Mouse (Mus musculus) heart, postnatal 10 days (tissue): ENCODE data around the gene Itgb3bp. TPM values are rescaled to one million over a fixed set of nuclear protein-coding genes. Genes with fewer than 3 reads are reported as not detected.

Source experiments
- DNase-seq, 2 experiments: peaks; one replicate each; pipeline ENCODE4 v3.0.0; 2021
- intact Hi-C: fragments of 180-260 bp; cut with DNase I; formaldehyde crosslinking; loops from one replicate; pipeline ENCODE4 v1.15.1; 2025
- total RNA-seq, 2 experiments: library from RNA; stranded (reverse); gene quantifications; 2 replicates each; pipeline ENCODE4 v1.2.3; 2021

Itgb3bp gene
- 1 to 10 TPM; 7.6 to 8.8 TPM for total RNA-seq

DNA sequence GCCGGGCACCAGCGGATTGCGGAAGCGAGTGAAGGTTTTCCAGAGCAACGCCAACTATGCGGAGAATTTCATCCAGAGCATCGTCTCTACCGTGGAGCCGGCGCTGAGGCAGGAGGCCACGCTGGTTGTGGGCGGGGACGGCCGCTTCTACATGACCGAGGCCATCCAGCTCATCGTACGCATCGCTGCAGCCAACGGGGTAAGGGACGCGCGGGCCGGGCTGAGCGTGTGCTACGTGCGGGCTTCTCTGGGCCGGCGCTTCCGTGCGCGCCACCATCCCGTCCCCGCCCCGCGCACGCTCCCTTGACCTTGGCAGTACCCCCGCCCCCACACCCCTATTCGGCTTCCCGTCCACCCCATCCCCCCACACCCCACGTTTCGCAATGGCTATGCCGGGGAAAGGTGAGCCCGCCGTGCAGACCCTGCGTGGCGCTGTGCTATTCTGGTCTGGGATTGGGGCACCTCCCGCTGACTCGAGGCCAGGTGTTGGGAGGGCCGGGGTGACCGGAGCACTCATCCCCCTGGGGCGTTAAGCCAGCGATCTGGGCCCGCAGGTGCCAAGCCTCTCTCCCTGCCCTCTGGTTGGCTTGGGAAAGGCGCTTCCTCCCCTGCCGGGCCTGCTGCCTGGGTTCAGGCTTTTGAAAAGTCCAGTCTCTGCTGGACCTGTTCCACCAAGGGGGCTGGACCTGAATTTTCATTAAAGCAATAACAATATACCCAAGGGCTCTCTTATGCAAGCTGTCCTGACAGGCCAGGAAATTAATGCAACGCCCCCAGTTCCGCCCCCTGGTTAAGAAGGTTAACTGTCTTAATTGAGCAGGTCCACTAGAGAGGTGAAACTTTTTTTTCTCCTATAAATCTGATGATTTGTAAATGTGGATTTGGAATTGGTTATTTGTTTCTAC, at the start of gene Itgb3bp:
Itgb3bp (minus strand) TSS at position 201 of the 905 bp plus-strand sequence.
- intact Hi-C loops: no loop called here
- DNase-seq: peak; percentile 90 to 91

DNA sequence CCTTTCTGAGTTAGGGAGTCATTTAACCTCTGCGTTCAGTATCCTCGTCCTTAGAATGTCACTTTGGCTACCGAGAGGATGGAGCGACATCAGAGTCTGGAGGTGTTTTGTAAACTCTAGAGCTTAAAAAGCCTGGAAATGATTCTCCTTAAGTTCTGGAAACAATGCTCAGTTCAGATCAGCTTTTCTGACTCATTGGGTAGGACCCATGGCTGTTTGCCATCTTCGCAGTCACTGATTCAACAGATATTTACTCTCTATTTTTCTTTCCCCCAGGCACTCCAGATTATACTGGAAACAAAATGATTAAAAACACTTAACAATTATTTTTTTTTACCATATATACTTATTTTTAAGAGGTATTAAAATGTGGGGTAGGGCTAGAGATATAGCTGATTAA, 49.7 kb upstream of the Itgb3bp start:
- intact Hi-C loops: no loop called here
- no peak for DNase-seq

DNA sequence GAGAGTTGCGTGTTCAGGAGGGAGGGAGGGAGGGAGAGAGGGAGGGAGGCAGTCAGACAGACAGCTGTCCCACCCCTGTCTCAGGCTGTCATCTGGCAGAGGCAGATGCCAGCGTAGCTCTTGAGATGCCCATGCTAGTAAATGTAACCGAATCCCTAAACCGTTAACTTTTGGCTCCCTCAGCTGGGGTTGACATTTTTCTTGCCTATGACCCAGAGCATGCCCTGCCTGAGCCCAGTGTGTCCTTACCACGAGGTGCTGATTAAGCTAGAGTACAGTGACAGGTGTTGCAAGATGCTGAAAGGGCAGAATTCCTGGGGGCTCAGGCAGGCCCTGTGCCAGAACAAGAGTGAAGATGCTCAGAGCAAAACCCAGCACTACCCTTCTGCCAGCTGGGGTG, 44.8 kb upstream of the Itgb3bp start:
- no peak for DNase-seq
- intact Hi-C loops: no loop called here

DNA sequence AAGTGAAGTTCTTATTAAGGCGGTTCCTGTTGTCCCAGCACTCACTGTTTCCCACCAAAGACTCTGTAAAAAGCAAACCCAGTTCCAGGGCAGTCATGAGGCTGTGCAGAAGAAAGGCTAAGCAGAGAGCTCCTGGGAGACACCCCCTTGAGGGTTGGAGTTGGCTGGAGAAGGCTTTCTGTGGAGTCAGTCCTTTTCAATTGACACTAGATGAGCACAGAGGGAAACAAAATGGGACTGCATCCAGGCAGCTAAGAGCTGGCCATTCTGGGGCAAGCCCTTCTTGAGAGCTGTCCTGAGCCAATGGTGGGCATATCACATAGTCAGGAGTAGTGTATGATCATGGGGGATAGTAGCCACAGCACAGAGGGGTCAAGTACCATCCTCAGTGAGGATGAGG, 44.3 kb upstream of the Itgb3bp start:
- DNase-seq: peak in 1 of 2 experiments; percentile 16

DNA sequence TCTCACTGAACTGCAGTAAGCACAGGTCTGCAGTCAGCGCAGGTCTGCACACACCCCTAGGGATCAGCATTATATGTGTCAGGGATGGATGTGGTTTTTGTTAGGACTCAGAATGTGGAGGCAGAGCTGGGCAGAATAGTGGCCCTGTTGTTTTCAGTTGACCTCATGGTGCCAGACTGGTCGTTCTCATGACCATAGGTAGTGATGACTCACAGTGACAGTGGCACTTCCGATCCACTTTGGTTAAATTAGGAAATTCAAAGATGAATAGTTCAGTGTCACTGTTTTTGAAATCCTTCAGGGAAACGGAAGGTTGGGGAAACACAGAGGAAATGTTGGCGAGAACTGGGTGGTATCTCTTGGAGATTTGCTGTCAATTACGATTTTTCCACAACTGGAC, 43.3 kb upstream of the Itgb3bp start:
- no peak for DNase-seq
- intact Hi-C loops: no loop called here

More for the DNA sequence above, 44.3 kb upstream of the Itgb3bp start:
- intact Hi-C loops: no loop called here

DNA sequence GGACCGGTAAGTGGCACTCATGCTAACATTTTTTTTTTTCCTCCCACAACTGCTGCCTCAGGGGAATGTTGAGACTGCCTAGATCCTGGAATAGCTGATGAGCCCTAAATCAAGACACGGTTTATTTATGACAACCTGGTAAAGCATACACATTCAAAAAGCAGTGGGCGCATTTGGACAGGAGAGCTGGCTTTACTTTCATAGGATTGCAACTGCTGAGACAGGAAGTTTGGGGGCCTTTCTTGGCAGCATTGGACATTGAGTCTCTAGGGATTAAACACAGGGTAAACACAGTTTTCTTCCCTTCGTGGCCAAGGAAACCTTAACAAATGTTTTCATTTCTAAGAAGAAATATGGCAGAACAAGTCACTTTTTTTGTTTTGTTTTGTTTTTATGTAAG, 40.5 kb upstream of the Itgb3bp start:
- intact Hi-C loops: no loop called here
- peak; percentile 40 to 48 for DNase-seq

DNA sequence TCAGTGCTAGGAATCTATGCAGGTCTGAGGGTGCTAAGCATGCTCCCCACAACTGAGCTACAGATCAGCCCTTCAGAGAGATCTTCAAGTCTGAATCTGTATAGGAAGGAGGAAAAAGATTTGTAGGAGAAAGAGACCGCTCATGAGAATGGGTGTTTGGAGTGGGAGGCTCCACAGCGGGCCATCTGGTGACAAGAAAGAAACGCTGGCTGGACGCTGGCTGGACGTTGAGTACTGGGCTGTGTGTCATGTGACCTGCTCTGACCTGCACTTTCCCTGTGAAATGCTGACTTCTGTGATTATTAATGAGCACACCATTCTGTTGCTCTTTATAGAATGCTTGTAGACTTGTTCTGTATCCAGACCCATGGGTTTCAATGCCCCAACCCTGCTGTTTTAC, 39.7 kb upstream of the Itgb3bp start:
- intact Hi-C loops: no loop called here
- DNase-seq: peak; percentile 51 to 55

DNA sequence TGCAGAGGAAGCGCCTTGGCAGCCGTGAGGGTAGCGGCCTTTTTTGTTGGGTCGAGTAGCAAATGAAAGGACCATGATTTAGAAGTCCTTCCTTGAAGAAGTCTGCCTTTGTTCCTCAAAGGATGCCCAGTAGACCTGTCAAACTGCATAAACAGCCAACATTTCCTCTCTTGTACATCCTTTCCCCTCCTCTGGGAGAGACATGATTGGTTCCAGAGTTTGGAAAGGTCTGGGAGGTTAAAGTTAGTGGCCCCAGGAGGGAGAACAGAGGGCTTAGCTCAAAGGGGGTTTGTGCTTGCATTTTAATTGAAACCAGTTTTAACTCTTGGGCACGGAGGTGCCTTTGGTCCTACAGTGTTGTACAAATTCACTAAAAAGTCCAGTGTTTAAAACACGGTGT, 36.9 kb upstream of the Itgb3bp start:
- intact Hi-C loops: no loop called here
- no peak for DNase-seq

DNA sequence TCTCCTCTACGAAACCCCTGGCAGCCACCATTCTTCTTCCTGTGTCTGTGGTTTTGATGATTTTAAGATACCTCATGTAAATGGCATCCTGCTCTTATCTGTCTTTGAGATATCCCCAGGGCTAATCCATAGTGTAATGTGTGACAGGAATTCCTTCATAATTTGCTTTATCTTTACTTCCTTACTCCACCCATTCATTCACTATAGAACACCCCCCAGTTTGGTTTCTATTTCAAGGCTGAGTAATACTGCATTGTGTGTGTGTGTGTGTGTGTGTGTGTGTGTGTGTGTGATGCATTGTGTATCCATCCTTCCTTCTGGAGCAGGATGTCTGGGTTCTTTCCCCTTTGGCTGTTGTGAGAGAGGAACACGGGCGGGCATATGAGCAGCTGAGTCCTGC, 29.7 kb upstream of the Itgb3bp start:
- no peak for DNase-seq
- intact Hi-C loops: no loop called here

DNA sequence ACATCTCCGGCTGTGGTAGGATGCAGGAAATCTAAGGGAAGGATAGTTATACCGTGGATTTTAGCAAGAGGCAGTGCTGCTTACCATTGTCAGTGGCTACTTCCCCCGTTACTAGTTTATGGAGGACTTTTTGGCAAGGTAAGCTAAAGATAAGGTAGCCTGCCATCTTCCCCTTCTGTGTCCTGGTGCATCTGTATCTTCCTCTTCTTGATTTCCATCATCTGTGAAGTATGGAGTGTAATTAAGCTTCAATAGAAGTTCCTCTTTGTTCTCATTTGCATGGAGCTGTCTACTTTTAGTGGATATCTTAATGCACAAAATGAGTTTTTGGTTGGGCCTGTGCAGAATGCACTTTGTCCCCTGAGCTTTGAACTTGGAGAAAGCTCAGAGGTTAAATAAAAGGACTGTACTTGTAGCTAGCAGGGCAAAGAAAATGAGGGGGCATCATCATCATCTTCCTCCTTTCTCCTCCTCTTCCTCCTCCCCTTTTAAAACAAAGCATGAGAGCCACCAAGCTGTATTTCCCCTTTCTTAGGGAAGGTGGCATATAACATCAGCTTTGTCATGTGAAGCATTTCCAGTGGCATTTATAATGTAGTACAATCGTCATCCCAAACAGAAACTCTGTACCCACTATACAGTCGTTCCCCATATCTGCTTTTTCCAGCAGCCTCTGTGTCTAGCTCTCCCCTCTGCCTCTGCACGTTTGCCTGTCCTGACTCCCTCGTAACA, 28.6 kb upstream of the Itgb3bp start:
- no peak for DNase-seq
- intact Hi-C loops: no loop called here

DNA sequence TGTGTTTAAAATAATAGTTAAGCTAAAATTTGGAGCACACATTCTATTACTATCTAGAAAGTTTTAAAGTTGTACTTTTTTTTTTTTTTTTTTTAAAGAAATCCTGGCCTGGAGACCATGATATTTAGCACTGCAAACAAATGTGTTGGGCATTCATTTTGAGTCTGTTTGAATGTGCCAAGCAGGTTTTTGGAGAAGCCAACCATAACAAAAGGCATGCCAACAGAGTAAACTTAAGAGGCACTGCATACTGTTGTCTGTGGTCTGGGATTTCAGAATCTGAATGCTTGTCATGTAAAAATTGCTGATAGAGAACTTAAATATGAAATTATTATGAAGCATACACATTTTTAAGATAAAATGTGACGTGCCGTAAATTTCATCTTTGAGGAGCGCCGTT, 27.6 kb upstream of the Itgb3bp start:
- DNase-seq: no peak
- intact Hi-C loops: no loop called here

DNA sequence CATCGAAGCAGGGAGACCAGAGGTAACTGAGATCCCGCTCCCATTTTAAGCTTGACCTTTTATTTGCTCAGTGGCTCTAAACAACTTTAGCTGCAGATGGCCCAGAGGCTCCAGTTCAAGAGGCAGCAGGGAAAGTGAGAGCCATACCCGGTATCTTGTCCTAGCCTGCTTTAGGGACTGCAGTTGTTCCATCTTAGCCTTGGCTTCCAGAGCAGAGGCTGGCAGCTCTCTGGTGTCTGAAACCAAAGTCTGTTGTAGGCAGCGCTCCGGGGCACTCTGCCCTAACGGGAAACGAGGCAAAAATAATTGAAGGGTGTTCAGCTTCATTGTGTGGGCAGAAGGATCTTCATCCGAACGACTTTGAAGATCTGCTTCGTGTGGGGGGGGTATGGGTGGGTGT, 25.8 kb upstream of the Itgb3bp start:
- DNase-seq: no peak
- intact Hi-C loops: no loop called here

DNA sequence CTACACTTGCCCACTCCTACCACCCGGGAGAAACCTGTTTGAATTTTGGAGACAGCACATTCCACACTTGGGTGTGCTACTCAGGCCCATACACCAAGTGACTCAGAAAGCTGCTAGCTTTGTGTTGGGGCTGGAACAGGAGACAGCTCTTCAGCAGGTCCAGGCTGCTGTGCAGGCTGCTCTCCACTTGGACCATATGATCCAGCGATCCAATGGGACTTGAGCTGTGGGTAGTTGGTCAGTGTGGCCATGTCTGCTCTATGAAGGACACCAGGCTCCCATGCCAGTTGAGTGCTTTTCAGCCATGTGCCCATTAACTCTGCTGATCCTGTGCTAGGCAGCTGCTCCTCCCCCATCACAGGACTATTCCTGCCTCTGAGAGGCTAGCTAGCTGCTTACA, 24.3 kb upstream of the Itgb3bp start:
- DNase-seq: no peak
- intact Hi-C loops: no loop called here

DNA sequence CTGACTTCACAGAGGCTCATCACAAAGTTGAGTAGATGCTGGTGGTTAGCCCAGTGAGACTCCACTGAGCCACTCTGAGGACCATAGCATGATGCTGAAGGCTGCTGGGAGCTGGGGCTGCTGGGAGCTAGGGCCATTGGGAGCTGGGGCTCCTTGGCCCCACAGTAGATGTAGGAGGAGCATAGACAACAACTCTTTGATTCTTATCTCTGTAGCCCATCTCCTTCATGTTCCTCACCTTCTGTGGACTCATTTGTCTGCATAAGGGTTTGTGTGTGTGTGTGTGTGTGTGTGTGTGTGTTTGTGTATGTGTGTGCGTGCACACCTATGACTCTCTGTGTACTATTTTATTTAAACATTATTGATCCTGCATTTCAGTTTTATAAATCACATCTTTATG, 18.3 kb upstream of the Itgb3bp start:
- DNase-seq: no peak
- intact Hi-C loops: loop anchor here (1.0 to 5.0 kb wide), 3 partner anchors 144 to 591 kb away; no protein-coding TSS in a partner anchor

DNA sequence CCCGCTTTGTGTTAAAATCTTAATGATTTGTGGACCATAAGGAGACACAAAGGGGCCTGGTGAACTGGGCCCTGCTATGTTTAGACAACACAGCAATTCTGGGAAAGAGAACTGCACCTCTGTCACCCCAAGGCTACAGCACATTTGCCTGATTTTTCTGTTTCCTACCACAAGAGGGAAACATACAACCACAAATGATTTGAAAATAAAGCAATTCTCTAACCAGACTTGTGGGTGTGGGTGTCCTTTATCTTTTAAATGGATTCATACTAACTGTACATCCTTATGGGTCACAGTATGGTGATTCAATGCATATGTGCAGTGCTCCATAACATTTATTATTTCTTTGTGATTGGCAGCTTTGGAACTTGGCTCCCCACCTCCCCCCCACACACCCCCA, 17.6 kb upstream of the Itgb3bp start:
- intact Hi-C loops: loop anchor here (1.0 to 5.0 kb wide), 3 partner anchors 145 to 592 kb away; no protein-coding TSS in a partner anchor
- DNase-seq: no peak

DNA sequence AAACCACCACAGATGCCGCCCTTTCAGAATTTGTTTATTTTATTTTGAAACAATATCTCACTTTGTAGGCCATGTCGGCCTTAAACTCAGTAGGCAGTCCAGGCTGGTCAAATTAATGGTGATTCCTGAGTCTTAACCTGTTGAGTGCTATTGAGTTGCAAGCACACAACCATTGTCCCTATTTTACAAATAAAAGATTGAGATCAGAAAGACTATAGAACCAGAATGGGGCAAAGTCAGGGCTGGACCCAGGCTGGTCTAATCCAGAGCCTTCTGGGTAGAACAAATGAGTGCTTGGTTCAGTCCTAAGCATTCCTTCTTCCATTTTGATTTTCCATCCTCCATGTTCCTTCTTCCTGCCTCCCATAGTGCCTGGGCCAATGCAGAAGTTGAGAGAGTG, 16.9 kb upstream of the Itgb3bp start:
- intact Hi-C loops: loop anchor here (2.0 to 5.0 kb wide), 2 partner anchors 146 to 592 kb away; no protein-coding TSS in a partner anchor
- no peak for DNase-seq

DNA sequence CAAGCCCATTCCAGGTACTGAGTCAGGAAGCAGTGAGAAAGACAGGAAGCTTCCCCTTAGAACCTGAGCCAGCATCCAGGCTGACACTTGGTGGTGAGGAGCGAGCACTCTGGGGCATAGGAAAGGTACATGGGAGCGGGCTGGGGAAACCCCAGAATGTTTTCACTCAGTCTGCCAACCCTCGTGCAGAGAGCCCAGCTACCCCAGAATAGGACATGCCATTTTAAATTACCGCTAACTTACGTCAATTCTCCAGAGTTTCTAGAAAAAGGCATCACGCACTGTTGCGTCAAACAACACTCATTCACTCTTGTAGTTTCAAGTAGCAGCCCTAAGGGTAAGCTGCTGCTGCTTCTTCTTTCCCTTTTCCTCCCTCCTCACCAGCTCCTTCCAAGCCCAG, 15.4 kb upstream of the Itgb3bp start:
- DNase-seq: no peak
- intact Hi-C loops: loop anchor here (5.0 kb wide), 1 partner anchor 147 kb away; no protein-coding TSS in a partner anchor

DNA sequence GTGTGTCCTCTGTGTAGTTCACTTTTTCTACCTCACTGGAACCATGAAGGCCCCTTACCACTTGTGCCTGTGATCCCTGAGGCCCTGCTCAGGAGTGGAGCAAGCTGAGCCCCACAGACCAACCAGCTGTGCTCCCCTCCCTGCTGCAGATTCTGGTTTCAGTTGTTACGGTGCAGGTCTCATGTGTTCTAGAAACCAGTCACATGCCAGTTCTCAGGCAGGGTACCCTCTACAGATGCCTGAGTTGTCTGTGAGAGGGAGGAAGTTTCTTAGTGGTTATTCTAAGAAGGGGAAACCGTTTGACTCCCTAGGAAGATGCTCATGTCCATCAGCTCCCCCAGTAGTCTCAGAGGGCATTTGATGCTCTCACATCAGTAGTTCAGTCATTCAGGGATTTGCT, 15.0 kb upstream of the Itgb3bp start:
- intact Hi-C loops: loop anchor here (5.0 kb wide), 1 partner anchor 148 kb away; no protein-coding TSS in a partner anchor
- no peak for DNase-seq

DNA sequence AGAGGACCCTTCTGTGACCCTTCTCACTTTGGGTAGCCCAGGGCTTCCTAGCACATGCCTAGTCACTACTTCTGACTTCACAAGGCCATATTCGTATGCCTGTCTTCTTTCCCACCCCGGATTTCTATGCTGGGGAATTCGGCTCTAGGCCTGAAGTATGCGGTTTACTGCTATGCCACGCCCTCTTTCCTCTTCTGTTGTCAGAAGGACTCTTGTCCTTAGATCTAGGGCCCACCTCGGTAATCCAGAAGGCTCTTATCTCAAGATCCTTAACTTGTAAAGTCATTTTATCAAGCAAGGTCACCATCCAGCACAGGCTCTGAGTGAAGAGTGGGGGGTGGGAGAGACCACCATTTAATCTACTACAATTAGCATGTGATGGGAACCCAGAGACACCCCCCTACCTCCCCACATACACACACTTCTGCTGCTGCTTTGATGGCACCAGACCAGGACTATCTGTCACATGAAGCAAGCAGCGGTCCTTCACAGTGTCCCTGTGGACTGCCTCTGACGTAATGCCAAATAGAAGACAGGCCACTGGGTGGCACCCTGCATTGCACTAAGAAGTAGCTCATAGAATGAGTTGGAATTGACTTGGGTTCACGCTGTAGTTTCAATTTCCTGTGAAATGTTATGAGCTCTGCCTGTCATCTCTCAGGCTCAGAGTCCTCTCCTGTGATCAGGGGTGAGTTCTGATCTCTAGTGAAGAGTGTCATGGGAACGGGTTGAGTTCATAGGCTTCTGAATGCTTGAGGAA, 12.2 kb upstream of the Itgb3bp start:
- intact Hi-C loops: no loop called here
- peak; percentile 70 to 73 for DNase-seq

DNA sequence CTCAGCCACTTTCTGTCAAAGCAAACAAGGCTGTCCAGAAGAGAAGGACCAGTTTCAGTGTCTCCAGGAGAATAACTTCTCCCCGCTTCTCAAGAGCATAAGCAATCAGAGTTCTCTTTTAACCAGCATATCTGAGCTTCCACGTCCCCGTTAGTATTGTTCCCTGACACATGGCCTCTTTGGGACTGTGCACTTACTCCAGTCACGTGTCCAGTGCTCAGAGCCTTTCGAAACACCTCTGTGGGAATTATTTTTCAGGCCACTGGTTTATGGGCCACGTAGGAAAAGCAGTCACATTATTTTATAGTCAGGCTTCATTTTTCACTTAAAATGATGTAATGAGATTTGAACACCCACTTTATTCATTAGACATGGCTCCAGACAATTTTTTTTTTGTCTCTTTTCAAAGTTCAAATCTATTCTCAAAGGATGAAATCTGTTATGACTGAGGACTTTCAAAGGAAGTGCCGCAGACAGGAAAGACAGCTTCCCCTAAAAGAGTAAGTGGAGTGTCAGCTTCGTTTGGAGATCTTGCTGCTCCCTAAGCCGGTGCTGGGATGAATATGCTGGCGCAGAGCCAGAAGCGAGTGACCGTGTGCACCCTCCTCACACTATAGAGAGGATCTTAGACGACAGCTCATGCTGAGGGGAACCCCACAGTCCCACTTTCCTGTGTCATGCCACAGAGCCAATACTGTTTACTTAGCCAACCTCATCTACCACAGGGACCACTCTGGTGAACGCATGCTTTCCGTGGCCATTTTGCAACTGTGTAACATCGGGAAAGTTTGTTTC, 10.3 kb upstream of the Itgb3bp start:
- DNase-seq: no peak
- intact Hi-C loops: no loop called here
